ENCODE assay signal across 9 mouse cellular contexts in genomic region chr13:30628195-30629048, GRCm38 (mm10). TPM values are rescaled to one million over a fixed set of nuclear protein-coding genes. Genes with fewer than 3 reads are reported as not detected.
A peak's percentile ranks its signal among the peaks of the same experiment; 100 is the strongest.
DNase-seq lines count a peak whose midpoint lies in the region; ATAC-seq and TF ChIP-seq lines count a peak whose summit lies in the region.
"Had no signal": no experiment of that assay in that cellular context is flagged by ENCODE, and none has a peak within 500 bp of the region (broad histone marks: within the 10 kb centered on the region; RNA-seq: fewer than 3 reads in every experiment).

No protein-coding gene starts in this region.

- H3K27ac ChIP-seq in spleen, adult 2 months (ENCODE audit: insufficient read depth, low read length) = peak overlapping the region; percentile 56; the same call in 1 of the 2 replicates
- no peak overlapping the region for H3K27ac ChIP-seq in hindbrain, embryonic 13.5 days

- H3K36me3 ChIP-seq in spleen, adult 2 months (ENCODE audit: control insufficient read depth, insufficient read depth, low read length) = no peaks in the 10 kb centered on the region
- no peaks in the 10 kb centered on the region for H3K36me3 ChIP-seq in hindbrain, embryonic 13.5 days

- H3K4me3 ChIP-seq in spleen, adult 2 months (ENCODE audit: extremely low read depth, insufficient read depth, insufficient read length) = no peak overlapping the region
- no peak overlapping the region for H3K4me3 ChIP-seq in hindbrain, embryonic 13.5 days

- ATAC-seq in hindbrain, embryonic 13.5 days (ENCODE audit: low FRiP score) = peak; percentile 68; the same call in 1 of the 2 replicates
- no peak for ATAC-seq in inflammation-experienced regulatory T-cells, adult 6 months
- no peak for ATAC-seq in cerebellum, adult (ENCODE audit: insufficient number of reproducible peaks, low FRiP score, low TSS enrichment)

- DNase-seq in spleen, adult 2 months (ENCODE audit: low read depth in 1 of 2, low spot score in 2 of 2) = peak in 1 of 2 experiments; percentile 10
- no peak for DNase-seq in spleen, postnatal 10 days (ENCODE audit: low spot score in 2 of 2)
- peak; percentile 6 for DNase-seq in mesoderm, embryonic 11.5 days (ENCODE audit: low read depth, low spot score)
- DNase-seq in kidney, adult 18-20 months = no peak
- DNase-seq: lung, postnatal 36 days; thymus, postnatal 25 days had no signal

- H3K9ac ChIP-seq in hindbrain, embryonic 13.5 days = no peak overlapping the region

- H3K4me1 ChIP-seq in spleen, adult 2 months (ENCODE audit: control insufficient read depth, insufficient read depth, insufficient read length) = peaks cover 26% of the 10 kb centered on the region; the same call in 1 of the 2 replicates
- H3K4me1 ChIP-seq in hindbrain, embryonic 13.5 days (replicated peaks) = no peaks in the 10 kb centered on the region

- TF ChIP-seq POLR2A in spleen, adult 2 months (IDR thresholded peaks at IDR 0.05; ENCODE audit: low read depth, low read length) = no peak

- 63% methylated on average over 8 of the region's 8 CpGs for WGBS in spleen, adult 2 months
- WGBS in hindbrain, embryonic 13.5 days = 34% methylated on average over 8 of the region's 8 CpGs

- H3K4me2 ChIP-seq in hindbrain, embryonic 13.5 days = no peak overlapping the region

- TF ChIP-seq CTCF in spleen, adult 2 months (IDR thresholded peaks at IDR 0.05; ENCODE audit: extremely low read depth, insufficient read depth, insufficient read length, insufficient replicate concordance) = no peak

- H3K9me3 ChIP-seq in hindbrain, embryonic 13.5 days = no peaks in the 10 kb centered on the region

- no peaks in the 10 kb centered on the region for H3K27me3 ChIP-seq in spleen, adult 2 months (ENCODE audit: control insufficient read depth, insufficient read depth, low read length)
- no peaks in the 10 kb centered on the region for H3K27me3 ChIP-seq in hindbrain, embryonic 13.5 days

RNA-seq across cellular contexts. Expression of gene Dusp22, which starts 31.4 kb away (rescaled TPM):
- 10.3 and 12.3 TPM in 2 replicates for polyA plus RNA-seq in spleen, adult 2 months (2012; rRNA removed)
- 19.6 and 21.7 TPM in 2 replicates for polyA plus RNA-seq in hindbrain, embryonic 13.5 days (2015; fragmentation: Nextera tagmentation; extraction: Ambion mirVana)
- polyA plus RNA-seq in inflammation-experienced regulatory T-cells, adult 6 months (2017; shearing (Covaris generic)) = 1 to 10 TPM; 4.2 to 4.6 (median 4.3) TPM
